Mouse (Mus musculus): ENCODE data around the gene Tenm2. TPM values are rescaled to one million over a fixed set of nuclear protein-coding genes. Genes with fewer than 3 reads are reported as not detected.

Gene Tenm2
- total RNA-seq, 1 experiment from 2014 or later = 0.12 TPM

DNA sequence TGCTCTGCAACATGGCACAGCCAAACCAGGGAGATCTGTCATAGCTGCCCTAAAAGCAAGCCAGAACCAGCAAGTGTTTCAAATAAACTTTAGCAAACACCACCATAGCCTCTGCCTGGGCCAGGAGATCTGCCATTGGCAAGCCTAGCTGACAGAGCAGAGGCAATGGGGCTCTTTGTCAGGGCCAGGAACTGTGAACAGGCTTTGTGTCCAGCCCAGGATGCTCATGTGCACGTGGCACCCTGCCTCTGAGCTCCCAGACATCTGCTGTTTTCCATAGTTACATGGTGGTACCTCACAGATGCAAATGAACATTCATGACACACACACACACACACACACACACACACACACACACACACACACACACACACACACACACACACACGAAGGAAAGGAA is 963.6 kb downstream of the Tenm2 start:
- no peak for ATAC-seq (ENCODE audit: extremely low read depth, insufficient number of reproducible peaks, low FRiP score, poor library complexity, severe bottlenecking)

DNA sequence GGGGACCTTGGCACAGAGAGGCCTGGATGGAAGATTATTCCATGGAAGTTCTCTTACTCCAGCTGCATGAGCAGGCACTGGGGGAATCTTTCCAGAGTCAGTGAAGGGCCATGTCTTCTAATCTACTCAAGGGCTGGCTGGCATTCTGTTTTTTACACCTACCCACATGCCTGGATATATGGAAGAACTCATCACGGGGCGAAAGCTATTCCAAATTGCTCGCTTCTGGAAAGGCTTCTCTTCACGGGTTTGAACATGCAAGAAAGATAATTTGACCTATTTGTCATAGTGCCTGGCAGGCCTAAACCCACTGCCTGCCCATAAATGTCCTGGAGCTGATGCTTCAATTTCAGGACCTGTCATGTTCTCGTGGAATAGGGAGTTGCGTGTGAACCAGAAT is 965.8 kb downstream of the Tenm2 start:
- no peak for ATAC-seq (ENCODE audit: extremely low read depth, insufficient number of reproducible peaks, low FRiP score, poor library complexity, severe bottlenecking)

DNA sequence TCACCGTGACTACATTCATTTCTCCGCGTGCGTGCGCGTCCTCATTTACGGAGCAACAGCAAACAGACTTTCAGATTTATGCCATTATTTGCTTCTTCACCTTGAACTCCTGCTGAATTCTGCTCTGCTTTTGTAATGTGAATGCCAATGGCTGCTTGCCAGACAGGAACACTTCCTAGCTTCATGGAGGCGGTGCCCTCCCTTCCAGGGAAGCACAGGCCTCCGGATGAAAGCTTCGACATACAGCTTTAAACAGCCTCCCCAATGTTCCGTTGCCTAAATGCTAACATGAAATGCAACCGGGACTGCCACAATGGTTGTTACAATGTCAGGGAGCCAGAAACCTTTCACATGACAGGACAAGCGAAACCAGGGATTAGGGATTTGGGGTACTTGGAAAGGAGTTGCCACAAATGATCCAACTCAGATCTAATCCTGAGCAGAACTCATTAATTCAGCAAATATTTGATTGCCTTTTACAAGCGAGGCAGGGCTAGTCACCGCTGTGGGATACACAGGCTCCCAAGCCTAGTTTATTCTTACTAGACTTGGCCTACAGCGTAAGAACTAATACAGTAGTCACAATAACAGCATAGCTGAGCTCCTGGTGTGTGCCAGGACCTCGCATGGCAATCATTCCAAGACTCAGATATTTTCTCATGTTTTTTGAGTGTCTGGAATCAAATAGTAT is 970.8 kb downstream of the Tenm2 start:
- ATAC-seq (ENCODE audit: extremely low read depth, insufficient number of reproducible peaks, low FRiP score, poor library complexity, severe bottlenecking) = no peak

DNA sequence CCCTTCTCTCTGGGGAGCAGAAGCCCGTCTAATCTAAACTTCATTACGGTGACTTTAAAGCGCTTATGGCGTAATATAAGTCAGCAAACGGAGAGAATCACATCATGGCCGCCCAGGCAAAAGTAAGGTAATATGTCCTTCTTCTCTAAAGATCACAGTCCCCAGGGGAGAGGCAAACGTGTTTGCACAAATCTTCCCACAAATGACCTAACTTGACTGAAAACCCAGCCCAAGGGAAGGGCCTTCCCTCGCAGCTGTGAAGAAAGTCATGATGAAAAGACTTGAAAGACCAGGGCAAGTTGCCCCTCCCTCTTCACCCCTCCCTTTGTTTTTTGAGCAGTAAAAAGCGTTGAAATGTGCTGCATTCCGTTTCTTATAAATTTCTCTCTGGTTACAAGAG is 971.9 kb downstream of the Tenm2 start:
- no peak for ATAC-seq (ENCODE audit: extremely low read depth, insufficient number of reproducible peaks, low FRiP score, poor library complexity, severe bottlenecking)

DNA sequence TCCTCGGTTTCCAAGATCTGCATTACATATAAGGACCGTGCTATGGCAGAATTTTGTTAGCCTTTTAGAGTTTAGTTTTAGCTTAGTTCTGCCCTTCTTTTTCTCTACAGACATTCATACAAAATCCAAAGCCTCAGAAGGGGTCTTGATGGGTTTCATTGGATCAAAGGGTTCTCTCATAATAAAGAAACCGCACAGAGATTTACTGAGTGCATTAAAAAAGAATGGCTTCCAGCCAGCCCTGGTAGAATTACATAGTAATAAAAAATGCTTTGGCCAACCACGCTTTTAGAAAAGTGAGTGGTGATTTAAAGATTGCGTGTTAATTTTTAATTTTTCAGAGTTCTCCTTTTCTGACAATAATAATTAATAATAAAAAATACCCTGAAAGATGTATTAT is 978.6 kb downstream of the Tenm2 start:
- ATAC-seq (ENCODE audit: extremely low read depth, insufficient number of reproducible peaks, low FRiP score, poor library complexity, severe bottlenecking) = no peak

DNA sequence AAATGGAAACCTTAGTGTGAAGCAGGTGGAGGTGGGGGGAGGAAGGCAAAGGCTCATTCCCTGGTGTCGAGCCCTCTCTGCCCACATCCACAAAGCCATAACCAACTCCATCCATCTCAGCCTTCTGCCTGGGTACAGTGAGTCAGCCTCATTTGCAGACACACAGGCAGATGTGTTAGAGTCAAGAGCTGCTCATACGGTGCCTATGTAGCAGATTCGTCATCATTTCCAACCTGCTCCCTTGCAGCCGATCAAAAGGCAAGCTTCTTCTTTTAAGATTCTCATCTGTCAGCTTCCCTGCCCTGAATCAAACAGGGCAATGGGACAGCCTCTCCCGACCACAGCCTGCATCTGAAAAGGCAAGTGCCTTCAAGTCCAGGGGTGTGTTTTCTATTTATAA is 979.0 kb downstream of the Tenm2 start:
- no peak for ATAC-seq (ENCODE audit: extremely low read depth, insufficient number of reproducible peaks, low FRiP score, poor library complexity, severe bottlenecking)

DNA sequence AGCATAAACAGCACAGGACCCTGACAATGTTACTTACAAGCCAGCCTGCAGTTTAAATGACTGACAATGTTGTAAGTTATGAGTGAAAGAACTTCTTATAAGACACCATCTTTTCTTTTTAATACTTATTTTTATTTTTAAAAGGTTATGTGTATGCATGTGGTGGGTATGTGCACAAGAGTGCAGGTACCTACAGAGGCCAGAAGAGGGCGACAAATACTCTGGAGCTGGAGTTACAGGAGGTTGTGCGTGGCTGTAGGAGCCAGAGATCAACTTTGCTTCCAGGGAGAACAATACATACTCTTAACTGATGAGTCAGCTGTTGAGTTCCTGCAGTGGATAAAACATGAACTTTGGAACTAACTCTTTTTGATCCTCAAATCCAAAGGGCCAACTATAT is 981.7 kb downstream of the Tenm2 start:
- ATAC-seq (ENCODE audit: extremely low read depth, insufficient number of reproducible peaks, low FRiP score, poor library complexity, severe bottlenecking) = no peak

DNA sequence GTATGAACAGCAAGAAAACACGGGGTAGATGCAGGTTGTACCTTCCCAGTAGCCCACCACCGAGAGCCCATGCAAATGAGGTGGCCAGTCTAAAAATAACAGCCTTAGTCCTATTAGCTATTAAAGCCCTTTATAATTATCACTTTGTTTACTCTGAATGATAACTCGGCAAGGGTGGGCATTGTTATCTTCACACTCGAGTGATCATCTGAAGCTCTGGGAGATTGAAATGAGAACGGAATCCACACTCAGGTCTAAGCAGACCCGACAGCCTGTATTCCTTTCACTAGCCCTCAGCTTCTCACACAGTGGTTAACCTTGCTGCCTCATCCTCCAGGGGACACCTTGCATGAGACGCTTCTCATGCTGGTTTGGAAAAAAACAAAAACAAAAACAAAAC is 985.7 kb downstream of the Tenm2 start:
- no peak for ATAC-seq (ENCODE audit: extremely low read depth, insufficient number of reproducible peaks, low FRiP score, poor library complexity, severe bottlenecking)

DNA sequence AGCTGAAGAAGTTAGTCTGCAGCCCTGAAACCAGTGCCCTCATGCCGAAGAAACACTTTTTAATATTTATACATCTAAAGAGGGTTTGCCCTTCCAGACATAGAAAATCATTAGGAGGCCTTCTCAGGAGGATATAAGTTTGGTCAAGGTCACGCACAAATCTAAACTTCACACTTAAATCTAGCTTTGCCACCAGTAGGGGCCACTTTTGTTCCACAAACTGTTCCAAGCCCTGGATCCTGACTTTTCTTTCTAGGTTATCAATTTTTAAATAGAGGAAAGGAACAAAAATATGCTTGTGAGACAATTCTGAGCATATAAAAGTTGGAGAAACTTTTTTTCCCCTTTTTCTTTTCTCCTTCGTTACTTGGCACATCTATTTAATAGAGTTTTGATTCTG is 989.6 kb downstream of the Tenm2 start:
- no peak for ATAC-seq (ENCODE audit: extremely low read depth, insufficient number of reproducible peaks, low FRiP score, poor library complexity, severe bottlenecking)

DNA sequence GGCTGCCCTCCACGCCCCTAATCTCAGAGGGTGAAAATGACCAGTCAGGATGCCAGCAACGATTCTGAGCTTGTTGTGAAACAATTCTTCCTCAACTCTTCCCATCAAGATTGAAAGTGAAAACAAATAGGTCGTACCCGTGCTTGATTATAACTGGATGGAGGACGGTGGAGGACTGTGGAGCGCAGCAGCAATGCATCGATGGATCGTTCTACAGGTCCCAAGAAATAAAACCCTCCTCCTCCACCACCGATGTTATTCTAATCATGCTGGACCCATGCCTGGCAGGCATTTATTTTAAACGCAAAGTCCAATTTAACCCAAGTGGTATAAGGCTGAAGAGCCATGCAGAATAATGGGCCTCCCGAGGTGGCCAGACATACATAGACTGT is 991.3 kb downstream of the Tenm2 start:
- no peak for ATAC-seq (ENCODE audit: extremely low read depth, insufficient number of reproducible peaks, low FRiP score, poor library complexity, severe bottlenecking)

DNA sequence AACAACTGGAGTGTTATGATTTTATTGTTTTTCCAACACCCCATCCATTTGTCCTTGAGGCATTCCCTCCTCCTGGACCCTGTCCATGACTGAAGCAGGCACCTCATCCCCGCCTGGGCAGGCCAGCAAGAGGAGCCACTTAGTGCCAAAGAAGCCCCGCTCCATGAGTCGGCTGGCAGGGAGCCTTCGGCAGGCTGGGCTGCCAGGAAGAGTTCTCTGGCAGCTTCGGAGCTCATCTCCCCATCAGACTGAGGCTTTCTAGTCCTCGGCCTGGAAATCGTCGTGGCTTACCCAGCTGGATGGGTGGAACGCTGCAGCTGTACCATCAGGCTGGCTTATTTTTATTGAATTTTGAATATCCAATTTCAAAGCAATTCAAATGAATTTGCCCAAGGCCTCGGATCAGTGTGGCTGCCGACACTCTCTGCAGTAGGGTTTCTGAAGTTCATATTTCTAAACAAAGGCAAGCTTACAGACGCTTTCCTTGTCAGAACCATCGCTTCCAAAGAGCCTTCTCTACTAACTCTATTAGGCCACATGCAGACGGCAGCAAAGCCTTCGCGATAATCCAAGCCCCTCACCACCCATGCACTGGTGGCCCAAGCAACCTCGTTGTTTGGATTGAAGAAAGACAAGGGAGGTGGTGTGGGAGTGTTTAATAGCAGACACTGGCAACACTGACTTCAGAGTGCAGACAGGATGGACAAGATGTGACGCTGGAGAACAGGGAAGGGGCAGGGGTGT is 991.8 kb downstream of the Tenm2 start:
- no peak for ATAC-seq (ENCODE audit: extremely low read depth, insufficient number of reproducible peaks, low FRiP score, poor library complexity, severe bottlenecking)

DNA sequence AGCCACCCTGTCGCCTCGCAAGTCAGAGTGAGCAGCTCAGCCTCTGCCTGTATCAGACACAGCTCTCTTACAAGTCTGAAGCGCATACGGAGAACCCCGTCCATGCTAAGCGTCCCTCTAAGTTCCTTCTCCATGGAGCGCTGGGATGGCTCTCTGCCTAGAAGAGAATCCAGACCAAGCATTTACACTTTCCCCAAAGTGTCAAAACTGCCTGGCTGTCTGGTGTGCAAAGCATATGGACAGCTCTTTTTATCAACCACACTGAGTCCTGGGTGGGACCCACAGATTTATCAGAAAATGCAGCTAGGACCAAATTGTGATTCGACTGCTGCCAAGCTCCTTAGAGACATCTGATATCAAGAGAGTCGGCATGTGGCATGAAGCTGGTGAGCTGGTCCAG is 996.9 kb downstream of the Tenm2 start:
- ATAC-seq (ENCODE audit: extremely low read depth, insufficient number of reproducible peaks, low FRiP score, poor library complexity, severe bottlenecking) = no peak

DNA sequence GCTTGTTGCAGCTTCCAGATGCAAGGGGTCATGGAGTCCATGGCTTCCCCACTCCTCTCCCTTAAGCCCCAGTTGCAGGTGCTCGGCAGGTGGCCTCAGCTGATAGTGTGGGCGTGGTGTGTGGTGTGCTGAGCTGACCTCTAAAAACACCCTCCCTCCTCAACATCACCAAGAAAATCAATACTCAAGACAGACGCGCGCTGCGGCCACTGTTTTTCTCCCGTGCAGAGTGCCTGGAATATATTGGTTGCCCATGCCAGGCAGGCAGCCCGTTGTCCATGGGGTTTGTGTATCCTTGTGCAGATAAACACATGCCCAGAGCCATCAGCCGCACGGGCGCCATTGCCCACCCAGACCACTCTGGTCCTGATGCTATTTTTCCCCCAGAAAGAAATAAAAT is 1007.1 kb downstream of the Tenm2 start:
- ATAC-seq (ENCODE audit: extremely low read depth, insufficient number of reproducible peaks, low FRiP score, poor library complexity, severe bottlenecking) = no peak

DNA sequence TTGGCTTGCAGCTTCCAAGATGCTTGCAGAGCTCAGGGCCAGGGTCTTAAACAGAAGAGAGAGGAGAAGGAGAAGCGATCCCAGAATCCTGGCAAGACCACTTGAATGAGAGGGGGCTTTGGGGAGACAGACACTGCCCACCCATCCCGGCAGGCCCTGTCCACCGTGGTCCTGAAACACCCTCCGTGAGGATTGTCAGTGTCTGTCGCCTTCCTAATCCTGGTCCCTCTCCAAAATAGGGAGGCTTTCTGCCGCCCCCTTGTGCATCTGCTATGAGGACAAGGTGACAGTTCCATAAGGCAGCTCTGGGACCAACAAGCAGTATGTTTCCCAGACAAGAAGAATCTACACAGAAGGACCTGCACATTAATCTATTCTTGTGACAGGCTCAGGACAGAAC is 1007.6 kb downstream of the Tenm2 start:
- no peak for ATAC-seq (ENCODE audit: extremely low read depth, insufficient number of reproducible peaks, low FRiP score, poor library complexity, severe bottlenecking)

DNA sequence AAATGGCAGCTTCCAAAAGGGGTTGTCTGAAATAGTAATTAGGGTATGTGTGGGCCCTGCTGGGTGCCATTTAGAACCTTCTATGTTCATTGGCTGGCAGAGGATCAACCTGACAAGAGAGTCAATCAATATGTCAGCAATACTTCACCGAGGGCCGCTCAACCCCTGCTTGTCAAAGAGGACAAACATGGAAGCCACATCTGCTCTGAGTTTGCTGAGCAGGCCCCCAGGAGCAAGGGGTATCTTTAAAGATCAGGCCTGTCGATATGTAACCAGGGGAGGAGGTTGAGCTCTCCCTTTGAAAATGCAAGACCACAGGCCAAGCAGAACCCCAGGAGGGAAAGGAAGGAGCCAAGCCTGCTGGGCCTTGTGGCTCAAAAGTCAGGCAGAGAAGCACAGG is 1009.7 kb downstream of the Tenm2 start:
- ATAC-seq (ENCODE audit: extremely low read depth, insufficient number of reproducible peaks, low FRiP score, poor library complexity, severe bottlenecking) = no peak

DNA sequence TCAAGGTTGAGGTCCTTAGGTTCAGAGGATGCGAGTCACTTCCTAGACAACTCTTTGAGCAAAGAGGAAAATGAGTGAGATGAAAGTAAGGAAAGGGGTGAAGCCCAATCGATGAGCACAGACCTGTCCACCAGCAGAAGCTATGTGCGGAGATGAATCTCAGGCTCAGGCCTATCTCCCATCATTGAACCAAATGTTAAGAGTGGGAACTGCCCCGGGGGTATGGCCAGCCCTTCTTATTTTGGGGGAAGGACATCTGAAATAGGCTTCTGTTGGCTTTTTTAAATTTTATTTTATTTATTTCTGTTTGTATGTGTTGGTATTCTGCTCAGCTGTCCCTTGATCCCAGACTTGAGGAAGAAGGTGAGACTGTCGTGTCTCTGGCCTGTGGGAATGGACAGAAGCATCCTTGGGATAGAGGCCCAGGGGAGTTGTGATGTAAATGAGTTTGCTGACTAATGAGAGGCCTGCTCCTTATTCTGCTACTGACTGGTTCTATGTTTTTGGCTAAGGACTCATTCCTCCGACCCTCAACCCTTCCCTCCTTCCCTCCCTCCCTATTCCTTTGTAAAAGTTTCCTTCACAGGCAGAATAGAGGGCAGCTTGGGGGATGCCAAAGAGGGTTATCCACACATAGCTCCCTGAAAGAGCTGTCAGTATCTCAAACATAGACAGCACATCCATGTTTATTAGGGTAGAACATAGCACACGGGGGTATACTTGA is 1011.9 kb downstream of the Tenm2 start:
- no peak for ATAC-seq (ENCODE audit: extremely low read depth, insufficient number of reproducible peaks, low FRiP score, poor library complexity, severe bottlenecking)

DNA sequence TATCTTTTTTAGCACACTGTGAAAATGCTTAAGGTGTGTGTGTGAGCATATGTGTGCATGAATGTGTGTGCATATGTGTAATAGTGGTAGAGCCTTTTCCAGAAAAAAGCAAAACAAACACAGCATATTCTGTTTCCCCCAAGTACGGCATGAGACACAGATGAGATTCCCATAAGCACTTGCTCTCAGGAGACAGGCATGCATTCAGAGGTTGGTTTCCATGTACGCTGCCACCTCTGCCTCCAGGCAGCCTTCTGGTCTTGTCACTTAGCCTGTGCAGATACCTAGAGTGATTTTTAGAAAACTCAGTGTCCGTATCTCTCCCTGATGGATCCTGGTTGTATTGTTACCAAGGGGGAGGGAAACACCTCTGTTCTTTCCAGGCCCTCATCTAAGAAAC is 1013.7 kb downstream of the Tenm2 start:
- no peak for ATAC-seq (ENCODE audit: extremely low read depth, insufficient number of reproducible peaks, low FRiP score, poor library complexity, severe bottlenecking)

DNA sequence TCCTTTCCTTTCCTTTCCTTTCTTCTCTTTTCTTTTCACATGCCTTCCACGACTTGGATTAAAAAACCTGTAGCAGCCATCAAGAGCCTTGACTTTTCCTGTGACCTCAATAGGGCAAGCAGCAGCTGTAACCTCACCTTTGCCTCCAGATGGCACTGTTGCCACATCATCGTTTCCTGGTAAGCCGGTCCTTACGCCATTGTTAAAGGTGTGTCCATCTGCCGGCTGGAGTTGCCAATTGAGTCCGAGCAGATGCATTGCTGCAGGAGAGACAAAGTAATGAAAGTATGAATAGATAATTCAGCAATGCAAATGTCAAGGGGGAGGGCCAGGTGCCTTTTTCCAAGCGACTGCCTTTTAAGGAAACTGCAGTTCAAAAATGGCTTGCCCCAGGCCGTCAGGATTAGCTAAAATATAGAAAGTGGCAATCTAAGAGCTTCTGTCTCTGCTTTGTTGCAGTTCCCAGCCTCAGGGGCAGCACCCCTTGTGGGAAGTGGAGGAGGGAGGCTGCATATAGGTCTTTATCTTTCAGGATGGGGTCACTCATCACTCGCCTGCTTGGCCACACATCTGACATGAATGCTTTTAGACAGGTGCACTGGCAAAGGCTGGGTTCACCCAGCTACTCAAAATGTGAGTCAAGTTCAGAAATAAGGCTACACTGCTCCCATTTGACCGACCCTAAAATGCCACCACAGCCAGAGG is 1014.3 kb downstream of the Tenm2 start:
- ATAC-seq (ENCODE audit: extremely low read depth, insufficient number of reproducible peaks, low FRiP score, poor library complexity, severe bottlenecking) = no peak

DNA sequence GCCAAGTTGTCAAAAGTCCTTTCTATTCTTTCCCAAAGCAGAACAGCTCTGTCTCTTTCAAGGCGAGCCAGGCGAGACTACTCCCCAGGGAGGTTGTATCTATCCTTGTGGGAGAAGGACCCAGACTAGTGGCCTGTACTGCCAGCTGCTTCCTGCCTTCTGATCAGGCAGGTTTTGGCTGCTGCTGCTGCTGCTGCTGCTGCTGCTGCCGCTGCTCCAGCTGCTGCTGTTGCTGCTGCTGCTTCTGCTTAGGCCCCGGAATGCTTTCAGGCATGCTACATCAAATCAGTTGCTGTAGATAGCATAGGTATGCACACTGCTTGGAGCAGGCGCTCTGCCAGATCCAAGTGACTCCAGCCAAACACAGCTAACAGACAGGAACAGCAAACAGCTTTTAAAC is 1015.1 kb downstream of the Tenm2 start:
- no peak for ATAC-seq (ENCODE audit: extremely low read depth, insufficient number of reproducible peaks, low FRiP score, poor library complexity, severe bottlenecking)

DNA sequence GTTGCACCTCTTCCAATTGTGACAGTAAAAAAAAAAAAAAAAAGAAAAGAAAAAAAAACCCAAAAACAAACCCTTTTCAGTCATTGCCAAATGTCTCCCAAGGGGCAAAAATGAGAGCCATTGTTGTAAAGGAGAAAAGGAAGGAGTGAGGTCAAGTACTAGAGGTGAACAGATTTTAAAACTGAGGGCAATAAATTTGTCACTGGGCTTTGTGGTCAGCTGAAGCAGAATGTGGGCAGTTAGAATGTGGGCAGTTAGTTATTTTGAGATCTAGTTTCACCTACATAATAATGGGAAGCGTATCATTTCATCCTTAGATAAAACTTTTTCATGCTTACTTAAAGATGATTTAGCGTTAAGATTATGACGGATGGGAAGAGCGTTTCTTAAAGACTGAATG is 1016.2 kb downstream of the Tenm2 start:
- no peak for ATAC-seq (ENCODE audit: extremely low read depth, insufficient number of reproducible peaks, low FRiP score, poor library complexity, severe bottlenecking)
